Mouse (Mus musculus) right cerebral cortex, postnatal 10 days (tissue): Measurements from ENCODE around the gene Sidt1.

ENCODE experiments used
- DNase-seq, 2 experiments: peaks; one replicate each; pipeline ENCODE4 v3.0.0; 2021; ENCODE audit warnings: low spot score in 2 of 2

Sidt1 gene

DNA sequence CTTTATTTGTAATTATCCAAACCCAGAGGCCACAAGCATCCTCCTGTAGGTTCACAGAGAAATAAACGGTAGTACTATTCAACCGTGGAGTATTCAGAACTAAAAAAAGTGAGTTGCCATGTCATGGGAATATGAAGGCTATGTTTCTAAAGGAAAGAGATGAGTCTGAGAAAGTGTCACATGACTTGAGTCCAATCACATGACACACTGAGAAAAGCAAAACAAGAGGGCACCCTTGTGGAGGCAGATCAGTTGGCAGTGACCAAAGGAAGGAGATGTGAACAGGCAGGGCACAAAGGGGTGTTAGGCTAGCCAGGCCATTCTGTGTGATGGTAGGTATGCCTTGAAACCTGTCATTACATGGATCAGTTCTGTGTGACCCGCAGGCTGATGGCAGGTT lies 80.3 kb downstream of the Sidt1 start:
- no peak for DNase-seq

DNA sequence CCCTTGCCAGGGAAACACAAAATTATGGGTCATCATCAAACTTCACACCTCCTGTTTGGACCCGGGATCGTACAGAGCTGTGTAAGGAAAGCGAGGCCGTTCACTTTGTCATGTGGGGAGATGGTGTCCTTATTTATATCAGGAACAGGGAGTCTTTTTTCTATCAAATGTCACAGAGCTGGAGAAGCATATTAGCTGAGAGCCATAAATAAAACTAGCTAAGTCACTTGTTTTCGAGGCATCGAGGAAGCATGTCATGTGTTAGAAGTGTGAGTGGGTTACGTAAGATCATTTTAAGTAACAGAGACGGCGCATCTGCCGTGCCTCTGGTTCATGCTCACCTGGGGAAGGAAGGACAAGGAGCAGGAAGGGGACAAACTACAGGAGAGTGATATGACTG lies 83.0 kb downstream of the Sidt1 start:
- DNase-seq: no peak

DNA sequence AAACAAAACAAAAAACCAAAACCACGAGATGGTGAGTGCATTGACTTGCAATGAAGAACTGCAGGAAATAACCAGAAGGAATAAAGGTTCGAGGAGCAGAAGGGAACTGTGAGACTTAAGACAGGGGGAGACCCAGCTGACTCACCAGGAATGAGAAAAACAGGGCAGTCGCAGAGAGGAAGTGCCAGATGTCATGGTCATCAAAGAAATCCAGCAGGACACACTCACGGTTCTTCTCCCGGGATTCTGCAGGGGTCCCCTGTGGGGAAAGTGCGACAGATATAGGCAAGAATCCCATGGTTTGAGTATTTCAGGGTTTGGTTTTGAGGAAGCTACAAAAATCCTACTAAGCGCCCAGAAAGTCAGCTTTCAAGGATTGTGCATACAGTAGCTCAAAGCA lies 89.7 kb downstream of the Sidt1 start:
- DNase-seq: no peak

DNA sequence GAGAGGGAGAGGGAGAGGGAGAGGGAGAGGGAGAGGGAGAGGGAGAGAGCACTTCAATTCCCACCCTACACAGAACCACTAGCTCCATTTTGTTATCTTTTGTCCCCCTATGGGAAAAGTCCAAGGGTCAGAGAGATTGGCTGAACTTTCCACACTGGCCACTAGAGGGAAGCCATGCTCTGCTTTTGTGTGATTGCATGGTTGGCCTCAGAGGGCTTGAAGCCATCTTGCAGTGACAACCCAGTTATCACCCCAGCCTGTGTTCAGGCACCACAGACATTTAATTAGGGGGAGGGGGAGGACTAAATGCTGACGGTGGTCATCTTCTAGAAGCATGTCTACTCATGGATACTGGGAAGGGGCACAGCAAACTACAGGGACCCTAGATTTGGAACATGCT lies 90.4 kb downstream of the Sidt1 start:
- DNase-seq: peak; percentile 62 to 75

DNA sequence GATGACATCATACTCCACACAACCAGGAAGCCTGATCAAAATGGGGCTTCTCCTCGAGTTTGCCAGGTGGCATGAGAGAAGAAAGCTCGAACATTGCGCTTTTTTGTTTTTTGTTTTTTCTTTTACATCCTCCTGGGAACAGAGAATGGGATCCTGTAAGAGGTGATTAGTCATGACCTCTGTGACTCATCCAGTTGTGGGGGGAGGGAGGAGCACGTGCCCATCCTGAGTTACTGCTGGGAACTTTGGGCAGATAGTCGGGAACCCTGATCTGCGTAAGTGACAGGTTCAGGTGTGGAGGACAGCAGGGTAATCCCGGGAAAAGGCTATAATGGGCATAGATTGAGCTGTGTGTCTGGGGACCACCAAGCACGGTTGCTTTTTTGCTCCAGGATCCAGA lies 92.6 kb downstream of the Sidt1 start:
- no peak for DNase-seq

DNA sequence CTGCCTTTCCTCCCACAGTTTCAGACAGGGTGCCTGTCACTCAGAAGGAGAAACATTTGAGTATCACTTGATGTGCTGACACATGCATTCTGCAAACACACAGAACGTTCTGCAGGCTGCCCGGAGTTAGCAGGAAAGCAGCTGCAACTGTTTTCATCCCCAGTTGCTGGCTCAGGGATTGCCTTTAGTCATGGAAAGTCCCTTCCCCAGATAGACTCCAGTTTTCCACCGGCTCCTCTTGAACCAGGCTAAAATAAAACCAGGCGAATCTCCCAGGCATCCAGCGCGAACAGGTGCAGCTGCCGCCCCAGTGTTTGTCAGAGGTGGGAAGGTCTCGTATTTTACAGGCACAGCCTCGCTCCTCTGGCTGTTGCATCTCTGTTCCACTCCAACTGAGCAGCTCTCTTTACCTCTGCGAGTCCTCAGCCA lies 94.1 kb downstream of the Sidt1 start:
- DNase-seq: peak; percentile 46 to 64

DNA sequence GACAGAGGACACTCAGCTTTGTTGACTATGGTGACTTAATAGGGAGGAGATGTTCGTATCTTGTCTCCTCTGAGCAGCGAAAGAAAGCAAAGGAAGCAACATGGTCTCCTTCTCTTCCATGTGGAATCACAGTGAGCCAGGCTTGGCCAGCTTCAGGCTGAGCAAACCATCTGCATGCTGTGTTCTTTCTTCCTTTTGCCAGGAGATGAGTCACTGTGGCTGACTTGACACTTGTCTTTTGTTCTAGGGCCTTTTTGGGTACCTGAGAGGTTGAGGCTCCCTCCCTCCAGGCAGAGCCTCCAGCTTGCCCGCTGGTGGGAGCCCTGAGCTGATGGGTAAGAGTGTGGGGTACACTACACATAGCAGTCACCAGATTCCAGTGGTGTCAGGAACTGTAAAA lies 95.2 kb downstream of the Sidt1 start:
- no peak for DNase-seq

DNA sequence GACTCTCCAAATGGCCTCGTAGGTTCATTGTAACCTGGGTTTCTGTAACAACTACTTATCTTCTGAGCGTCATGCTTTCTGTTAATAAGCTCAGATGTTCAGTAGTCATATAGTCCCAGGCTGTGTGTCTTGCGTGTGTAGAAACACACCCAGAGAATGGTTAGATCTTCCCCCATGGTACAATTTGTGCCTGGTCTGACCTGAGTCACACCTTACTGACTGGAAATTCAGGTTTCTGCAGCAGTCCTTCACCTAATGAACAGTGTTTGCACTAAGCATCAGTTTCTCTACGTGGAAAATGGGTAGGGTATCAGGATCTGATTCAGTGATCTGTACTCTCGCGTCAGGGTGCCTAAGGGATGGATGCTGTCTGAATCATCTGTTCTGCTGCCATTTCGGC lies 100.0 kb downstream of the Sidt1 start:
- DNase-seq: no peak

DNA sequence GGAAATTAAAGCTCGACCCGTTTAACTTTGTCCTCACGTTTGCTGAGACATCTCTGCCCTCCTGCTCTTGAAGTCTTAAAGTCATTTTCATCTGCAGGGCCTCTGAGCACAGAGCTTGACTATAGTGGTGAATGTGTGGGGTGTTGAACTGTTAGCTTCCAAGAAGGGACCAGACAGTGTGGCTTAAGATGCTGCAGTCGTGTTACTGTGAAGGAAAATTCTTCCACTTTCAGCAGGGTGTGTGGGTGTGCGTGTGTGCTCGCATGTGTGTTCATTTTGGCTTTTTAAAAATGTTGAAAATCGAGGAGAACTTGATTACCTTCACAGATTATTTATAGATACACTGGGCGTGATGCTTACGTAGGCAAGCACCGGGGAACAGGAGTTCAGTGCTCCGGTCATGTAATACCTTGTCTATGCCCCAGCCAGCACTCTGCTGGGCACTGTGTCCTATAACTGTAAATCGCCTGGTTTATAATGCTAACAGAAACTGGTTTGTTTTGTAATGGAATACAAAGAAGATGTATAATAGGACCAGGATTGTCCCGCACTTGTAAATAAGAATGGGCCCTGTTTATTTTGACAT lies 106.2 kb downstream of the Sidt1 start:
- DNase-seq: no peak

DNA sequence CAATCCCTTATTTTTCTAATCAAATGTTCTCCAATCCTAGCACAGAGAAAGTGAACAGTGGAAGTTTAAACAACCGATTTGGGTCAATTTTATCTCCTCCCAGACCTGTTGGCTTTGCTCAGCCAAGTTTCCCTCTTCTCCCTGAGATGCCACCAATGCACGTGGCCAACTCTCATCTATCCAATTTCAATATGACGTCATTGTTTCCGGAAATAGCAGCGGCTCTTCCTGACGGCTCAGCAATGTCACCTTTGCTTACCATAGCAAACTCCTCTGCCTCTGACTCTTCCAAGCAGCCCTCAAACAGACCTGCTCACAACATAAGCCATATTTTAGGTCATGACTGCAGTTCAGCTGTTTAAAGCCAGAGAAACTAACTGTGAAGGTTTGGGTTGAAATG lies 111.5 kb downstream of the Sidt1 start:
- DNase-seq: no peak

DNA sequence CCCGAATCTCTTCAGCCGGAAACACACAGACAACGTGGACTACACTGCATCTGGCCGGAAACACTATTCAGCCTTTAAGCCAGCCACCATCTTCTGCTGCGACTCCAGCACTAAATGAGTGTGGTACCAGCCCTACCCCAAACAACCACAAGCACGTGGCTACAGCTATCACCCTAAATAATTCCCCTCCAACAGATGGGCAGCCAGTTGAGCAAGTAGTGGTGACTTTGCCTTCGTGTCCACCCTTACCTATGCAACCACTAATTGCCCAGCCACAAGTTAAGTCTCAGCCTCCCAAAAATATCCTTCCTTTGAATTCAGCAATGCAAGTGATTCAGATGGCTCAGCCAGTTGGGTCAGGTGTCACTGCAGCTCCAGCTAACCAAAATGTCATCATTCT lies 116.6 kb downstream of the Sidt1 start:
- no peak for DNase-seq

DNA sequence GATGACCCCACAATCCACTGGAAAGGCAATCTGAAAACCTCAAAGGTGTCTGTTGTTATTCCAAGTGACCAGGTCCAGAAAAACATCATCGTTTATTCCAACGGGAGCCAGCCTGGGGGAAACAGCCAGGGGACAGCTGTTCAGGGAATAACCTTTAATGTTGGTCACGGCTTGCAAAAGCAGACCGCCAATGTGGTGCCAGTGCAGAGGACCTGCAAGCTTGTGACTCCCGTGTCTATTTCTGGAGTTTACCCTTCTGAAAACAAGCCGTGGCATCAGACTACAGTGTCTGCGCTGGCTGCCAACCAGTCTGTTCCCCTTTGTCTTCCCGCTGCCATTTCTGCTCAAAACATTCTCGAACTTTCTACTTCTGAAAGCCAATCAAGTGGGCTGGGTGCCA lies 117.5 kb downstream of the Sidt1 start:
- DNase-seq: no peak

DNA sequence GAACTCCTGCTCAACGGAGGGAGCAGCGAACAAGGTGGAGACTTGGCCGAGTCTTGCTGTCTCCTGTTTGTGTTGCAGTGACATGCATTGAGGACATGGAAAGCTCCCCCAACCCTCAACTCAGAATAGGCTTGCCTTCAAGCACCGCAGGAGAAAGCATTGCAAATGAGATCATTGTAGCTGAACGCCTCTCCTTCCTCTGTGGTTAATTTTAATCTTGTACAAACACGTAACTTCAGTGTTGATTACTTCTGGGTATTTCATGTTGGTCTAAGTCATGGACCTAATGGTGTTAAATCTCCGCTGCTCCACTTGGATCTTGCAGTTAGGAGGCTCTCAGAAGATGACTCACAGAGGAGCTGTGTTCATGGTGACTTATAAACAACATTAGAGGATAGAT lies 120.3 kb downstream of the Sidt1 start:
- no peak for DNase-seq

DNA sequence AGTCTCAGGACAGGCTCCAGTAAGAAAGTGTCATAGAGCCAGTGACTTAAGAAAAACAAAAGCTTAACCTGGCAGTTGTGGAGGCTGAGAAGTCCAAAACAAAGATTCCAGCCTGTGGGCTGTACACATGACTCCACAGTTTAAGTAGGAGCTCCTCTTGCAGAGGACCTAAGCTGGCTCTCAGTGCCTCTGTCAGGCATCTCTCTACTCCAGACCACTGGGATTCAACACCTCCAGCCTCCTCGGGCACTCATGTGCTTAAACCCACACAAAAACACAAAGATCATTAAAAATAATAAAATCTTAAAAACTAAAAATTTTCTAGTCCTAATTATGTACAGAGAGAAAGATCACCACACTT lies 122.0 kb downstream of the Sidt1 start:
- DNase-seq: no peak

DNA sequence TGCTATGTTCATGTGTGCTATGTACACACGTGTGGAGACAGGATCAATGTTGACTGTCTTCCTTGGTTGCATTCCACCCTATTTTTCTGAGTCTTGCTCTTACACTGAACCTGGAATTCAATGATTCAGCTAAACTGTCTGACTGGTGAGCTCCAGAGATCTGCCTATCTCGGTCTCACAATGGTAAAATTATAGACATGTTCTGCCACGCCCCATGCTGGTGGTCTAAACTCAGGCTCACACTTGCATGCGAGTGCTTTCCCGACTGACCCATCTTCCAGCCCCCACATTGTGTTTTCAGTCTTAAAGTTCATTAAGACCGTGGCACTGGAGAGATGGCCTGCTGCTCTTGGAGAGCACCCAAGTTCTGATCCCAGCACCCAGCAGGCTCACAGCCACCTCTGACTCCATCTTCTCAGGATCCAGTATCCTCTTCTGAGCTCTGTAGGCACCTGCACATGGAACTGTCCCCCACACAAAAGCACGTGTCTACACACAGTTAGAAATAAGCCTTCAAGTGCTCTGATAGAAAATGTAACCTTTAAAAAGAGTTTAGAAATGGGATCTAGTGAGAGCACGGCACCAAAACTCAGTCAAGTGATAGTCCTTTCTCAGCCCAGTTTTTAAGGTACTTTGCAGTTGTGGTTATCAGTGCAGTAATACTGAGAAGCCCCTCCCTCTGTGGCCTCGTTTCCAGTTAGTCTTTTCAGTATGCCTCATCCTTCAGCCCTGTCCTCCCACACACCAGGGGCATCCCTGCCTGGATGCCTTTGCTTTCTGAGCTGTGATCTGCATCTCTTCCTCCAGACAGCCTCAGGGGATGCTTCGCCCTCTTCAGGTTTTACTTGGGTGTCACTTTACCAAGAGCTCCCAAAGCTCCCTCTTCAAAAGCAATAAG lies 122.6 kb downstream of the Sidt1 start:
- DNase-seq: no peak

DNA sequence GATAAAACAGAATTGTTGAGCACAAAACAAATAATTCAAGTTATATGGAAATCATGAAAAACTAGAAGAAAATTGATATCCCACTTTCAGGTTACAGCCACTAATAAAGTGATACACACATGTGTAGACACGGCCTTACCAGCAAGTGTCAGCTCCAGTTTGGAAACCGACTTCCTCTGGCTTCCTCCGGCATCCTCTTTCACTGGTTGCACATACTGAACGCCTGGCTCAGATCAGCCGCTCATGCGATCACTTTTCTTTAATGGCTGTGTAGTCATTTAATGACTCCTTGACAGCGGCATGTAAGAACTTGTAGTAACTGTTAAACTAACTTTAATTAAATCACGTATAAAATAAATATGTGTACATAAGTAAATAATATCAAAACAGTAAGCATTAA lies 127.0 kb downstream of the Sidt1 start:
- DNase-seq: no peak

DNA sequence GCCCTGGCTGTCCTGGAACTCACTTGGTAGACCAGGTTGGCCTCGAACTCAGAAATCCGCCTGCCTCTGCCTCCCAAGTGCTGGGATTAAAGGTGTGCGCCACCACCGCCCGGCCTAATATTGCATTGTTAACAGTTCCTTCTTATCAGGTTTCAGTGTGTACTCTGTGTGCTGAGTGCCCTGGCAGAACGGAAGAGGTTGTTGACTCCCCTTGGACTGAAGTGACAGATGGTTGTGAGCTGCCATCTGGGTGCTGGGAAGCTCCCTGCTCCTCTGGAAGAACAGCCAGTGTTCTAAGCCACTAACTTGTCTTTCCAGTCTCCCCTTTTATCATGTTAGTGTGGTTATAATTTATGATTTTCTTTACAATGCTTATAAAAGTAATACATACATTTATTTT lies 128.7 kb downstream of the Sidt1 start:
- DNase-seq: no peak

DNA sequence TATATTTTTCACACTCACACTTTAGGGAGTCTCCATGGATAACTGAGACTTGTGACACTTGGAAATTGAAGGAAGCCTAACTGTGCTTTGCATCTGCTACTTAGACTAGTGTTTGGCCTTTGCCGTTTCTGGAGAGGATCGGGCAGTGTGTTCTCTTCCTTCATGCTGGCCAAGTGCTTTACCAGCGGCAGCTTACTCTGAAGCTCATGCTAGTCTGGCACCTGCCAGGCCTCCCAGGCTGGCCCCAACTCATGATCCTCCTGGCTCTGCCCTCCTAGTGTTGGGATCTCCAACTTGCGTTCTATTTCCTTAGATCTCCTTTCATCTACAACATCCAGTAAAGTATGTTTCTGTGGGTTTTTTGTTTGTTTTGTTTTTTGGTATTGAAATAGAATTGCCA lies 132.8 kb downstream of the Sidt1 start:
- DNase-seq: no peak

DNA sequence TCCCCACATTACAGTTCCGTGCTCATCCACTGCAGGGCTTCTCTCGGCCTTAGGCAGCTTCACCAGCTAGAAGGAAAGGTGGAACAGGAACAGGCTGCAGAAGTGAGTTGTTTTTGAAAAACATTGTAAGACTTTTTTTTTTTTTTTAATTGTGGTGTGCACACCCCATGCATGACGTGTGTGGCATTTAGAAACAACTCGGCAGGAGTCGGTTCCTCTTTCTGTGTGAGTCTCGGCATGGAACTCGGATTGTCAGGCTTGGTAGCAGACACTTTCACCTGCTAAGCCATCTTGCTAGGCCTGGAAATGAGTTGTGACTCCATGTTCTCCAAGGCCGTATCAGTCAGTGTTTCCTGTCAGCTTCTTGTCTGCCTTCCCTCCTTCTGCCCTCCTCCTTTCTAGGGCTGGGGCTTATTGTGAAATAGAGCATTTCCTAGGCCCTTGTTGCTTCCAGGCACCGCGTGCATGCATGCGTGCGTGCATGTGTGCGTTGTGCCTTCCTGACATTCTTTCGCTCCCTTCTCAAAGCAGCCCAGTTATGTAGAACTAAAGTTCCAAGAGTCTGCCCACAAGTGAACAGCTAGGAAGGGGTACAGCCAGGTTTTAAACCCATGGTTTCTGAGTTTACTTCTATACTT lies 133.8 kb downstream of the Sidt1 start:
- no peak for DNase-seq

DNA sequence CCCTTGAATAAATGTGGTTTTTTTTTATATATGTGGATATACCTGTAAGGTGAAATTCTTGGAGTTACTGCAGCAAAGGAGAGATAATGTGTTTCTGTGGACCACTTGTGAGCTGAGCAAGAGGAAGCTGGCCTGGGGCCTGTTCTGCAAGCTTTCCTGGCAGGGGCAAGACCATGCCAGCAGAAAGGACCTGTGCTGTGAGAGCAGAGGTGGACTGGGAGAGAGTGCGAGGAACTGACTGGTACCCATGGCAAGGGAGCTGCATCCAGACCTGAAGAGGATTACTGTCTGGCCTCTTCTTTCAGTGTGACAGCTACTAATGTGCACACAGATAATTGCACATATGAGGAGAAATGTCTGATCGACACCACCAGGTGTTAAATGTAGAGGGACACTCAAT lies 142.0 kb downstream of the Sidt1 start:
- DNase-seq: no peak
